Mouse (Mus musculus) hindbrain, embryonic 16.5 days (tissue): ENCODE measurements around the gene Oasl1. TPM values are rescaled to one million over a fixed set of nuclear protein-coding genes. Genes with fewer than 3 reads are reported as not detected.
"Not testable (repeated sequence)": the region's sequence is repeated elsewhere in the genome, so short reads cannot be mapped to it uniquely, and the experiment has no call there.

Experiments used
- ATAC-seq: fragments of 200-750 bp; cut with Nextera tagmentation; 2 replicates; pipeline ENCODE4 v1.8.0; 2017; ENCODE audit warnings: moderate TSS enrichment, moderate library complexity
- H3K27ac ChIP-seq: fragments of 300-500 bp; sonication (generic); 2 replicates; pipeline ENCODE4 v1.5.1; 2014; ENCODE audit warnings: low read depth, mild to moderate bottlenecking, control low read depth, low read length, moderate library complexity
- H3K27me3 ChIP-seq: fragments of 300-500 bp; sonication (generic); replicated peaks from 2 replicates; pipeline ENCODE4 v1.6.1; 2014; ENCODE audit warnings: low read length; ENCODE audit not compliant: control insufficient read depth, insufficient read depth
- H3K36me3 ChIP-seq: fragments of 300-500 bp; sonication (generic); 2 replicates; pipeline ENCODE4 v1.6.1; 2014; ENCODE audit warnings: mild to moderate bottlenecking, low read length, moderate library complexity, mixed read lengths; ENCODE audit not compliant: control insufficient read depth, insufficient read depth
- H3K4me1 ChIP-seq: fragments of 300-500 bp; sonication (generic); 2 replicates; pipeline ENCODE4 v1.6.1; 2014; ENCODE audit warnings: low read depth, low read length; ENCODE audit not compliant: control insufficient read depth, insufficient read depth
- H3K4me2 ChIP-seq: fragments of 300-500 bp; sonication (generic); 2 replicates; pipeline ENCODE4 v1.6.1; 2014; ENCODE audit warnings: mild to moderate bottlenecking, low read length, control low read depth, moderate library complexity
- H3K4me3 ChIP-seq: fragments of 300-500 bp; sonication (generic); 2 replicates; pipeline ENCODE4 v1.5.1; 2014; ENCODE audit warnings: mild to moderate bottlenecking, low read length, control low read depth, moderate library complexity
- H3K9ac ChIP-seq: fragments of 300-500 bp; sonication (generic); 2 replicates; pipeline ENCODE4 v1.6.1; 2014; ENCODE audit warnings: low read depth, mild to moderate bottlenecking, control low read depth, low read length, moderate library complexity
- H3K9me3 ChIP-seq: fragments of 300-500 bp; sonication (generic); 2 replicates; pipeline ENCODE4 v1.6.1; 2014; ENCODE audit warnings: mild to moderate bottlenecking, low read length, moderate library complexity; ENCODE audit not compliant: control insufficient read depth
- WGBS: fragments of 180-500 bp; shearing (Covaris S2); extraction: QIAGEN DNeasy Blood & Tissue Kit; methylation state at CpG from one replicate; pipeline ENCODE4 v1.1.7; 2014; 5-methylcytosine and 5-hydroxymethylcytosine counted together
- polyA plus RNA-seq: library from polyadenylated mRNA; unstranded; fragments of >200 nt; fragmentation: Nextera tagmentation; extraction: Ambion mirVana; gene quantifications from 2 replicates; pipeline ENCODE4 v1.2.1, GENCODE M21; 2015

Gene Oasl1
- polyA plus RNA-seq, 1 experiment from 2014 or later: 0.31 TPM

DNA sequence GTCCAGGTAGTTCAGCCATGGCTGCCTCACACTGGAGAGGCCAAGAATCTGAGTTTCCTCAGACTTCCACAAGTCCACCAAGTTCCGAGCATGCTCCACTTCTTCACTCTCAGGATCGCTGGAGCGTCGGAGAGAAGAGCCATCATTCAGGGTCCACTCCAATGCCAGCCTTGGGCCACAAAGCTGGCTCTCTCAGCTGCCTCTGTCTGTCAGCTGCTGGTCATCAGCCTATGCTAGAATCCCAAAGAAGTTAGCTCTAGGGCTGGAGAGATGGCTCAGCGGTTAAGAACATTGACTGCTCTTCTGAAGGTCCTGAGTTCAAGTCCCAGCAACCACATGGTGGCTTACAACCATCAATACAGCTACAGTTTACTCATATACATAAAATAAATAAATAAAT is 5.7 kb upstream of the Oasl1 start:
- H3K4me3 ChIP-seq, H3K27me3 ChIP-seq, H3K27ac ChIP-seq, H3K36me3 ChIP-seq, H3K4me2 ChIP-seq, H3K4me1 ChIP-seq, H3K9ac ChIP-seq, H3K9me3 ChIP-seq, ATAC-seq: not testable (repeated sequence)
- 89% methylated on average over 5 of the region's 5 CpGs for WGBS

- no peaks in the 10 kb centered on the region for H3K9me3 ChIP-seq
- H3K27me3 ChIP-seq: no peaks in the 10 kb centered on the region
- H3K4me3 ChIP-seq: no peak overlapping the region
- WGBS: 80% methylated on average over 19 of the region's 19 CpGs
- no peaks in the 10 kb centered on the region for H3K36me3 ChIP-seq
- H3K4me1 ChIP-seq: peaks cover 4% of the 10 kb centered on the region; the same call in 1 of the 2 replicates
- ATAC-seq: no peak
- no peak overlapping the region for H3K27ac ChIP-seq
- H3K4me2 ChIP-seq: no peak overlapping the region
- H3K9ac ChIP-seq: no peak overlapping the region
These were observed 1.3 kb upstream of the Oasl1 start for GRCm38 (mm10) chr5:114921551-114922365.

- ATAC-seq: no peak
- Histone ChIP-seq H3K4me3 (no peak overlapping the region), H3K4me2 (no peak overlapping the region), H3K4me1 (peaks cover 4% of the 10 kb centered on the region; the same call in 1 of the 2 replicates), H3K9me3 (no peaks in the 10 kb centered on the region), H3K27me3 (no peaks in the 10 kb centered on the region), H3K9ac (no peak overlapping the region), H3K27ac (no peak overlapping the region), H3K36me3 (no peaks in the 10 kb centered on the region)
- 68% methylated on average over 10 of the region's 10 CpGs for WGBS
These were observed 691 bp upstream of the Oasl1 start for GRCm38 (mm10) chr5:114922366-114922731.

GRCm38 (mm10) chr5:114926153-114926684 is 3.2 kb downstream of the Oasl1 start:
- H3K4me1 ChIP-seq: peaks cover 4% of the 10 kb centered on the region; the same call in 1 of the 2 replicates
- no peaks in the 10 kb centered on the region for H3K9me3 ChIP-seq
- no peak overlapping the region for H3K4me2 ChIP-seq
- no peaks in the 10 kb centered on the region for H3K36me3 ChIP-seq
- no peak overlapping the region for H3K27ac ChIP-seq
- no peak overlapping the region for H3K9ac ChIP-seq
- H3K4me3 ChIP-seq: no peak overlapping the region
- no peaks in the 10 kb centered on the region for H3K27me3 ChIP-seq
- no peak for ATAC-seq
- WGBS: 65% methylated on average over 1 of the region's 1 CpGs

GRCm38 (mm10) chr5:114926753-114927152 is 3.7 kb downstream of the Oasl1 start:
- H3K36me3 ChIP-seq: no peaks in the 10 kb centered on the region
- H3K9me3 ChIP-seq: no peaks in the 10 kb centered on the region
- peaks cover 4% of the 10 kb centered on the region; the same call in 1 of the 2 replicates for H3K4me1 ChIP-seq
- H3K9ac ChIP-seq: no peak overlapping the region
- WGBS: 86% methylated on average over 9 of the region's 9 CpGs
- H3K27ac ChIP-seq: no peak overlapping the region
- no peak overlapping the region for H3K4me3 ChIP-seq
- no peak for ATAC-seq
- H3K4me2 ChIP-seq: no peak overlapping the region
- H3K27me3 ChIP-seq: no peaks in the 10 kb centered on the region

DNA sequence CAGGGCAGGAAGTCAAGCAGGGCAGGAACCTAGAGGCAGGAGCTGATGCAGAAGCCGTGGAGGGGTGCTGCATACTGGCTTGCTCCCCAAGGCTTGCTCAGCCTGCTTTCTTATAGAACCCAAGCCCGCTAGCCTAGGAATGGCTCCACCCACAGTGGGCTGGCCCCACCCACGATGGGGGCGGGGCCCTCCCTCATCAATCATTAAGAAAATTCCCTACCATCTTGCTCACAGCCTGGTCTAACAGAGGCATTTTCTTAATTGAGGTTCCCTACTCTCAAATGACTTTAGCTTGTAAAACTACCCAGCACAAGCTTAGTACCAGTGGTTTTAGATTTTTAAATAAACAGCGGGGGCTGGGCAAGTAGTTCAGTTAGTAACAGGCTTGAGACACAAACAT is 8.6 kb downstream of the Oasl1 start:
- Histone ChIP-seq H3K9ac (no peak overlapping the region), H3K36me3 (no peaks in the 10 kb centered on the region), H3K4me3 (no peak overlapping the region), H3K9me3 (no peaks in the 10 kb centered on the region), H3K27ac (no peak overlapping the region), H3K4me2 (no peak overlapping the region), H3K4me1 (no peaks in the 10 kb centered on the region), H3K27me3 (no peaks in the 10 kb centered on the region)
- no peak for ATAC-seq
- WGBS: 61% methylated on average over 5 of the region's 5 CpGs

- no peak overlapping the region for H3K27ac ChIP-seq
- no peaks in the 10 kb centered on the region for H3K27me3 ChIP-seq
- no peak for ATAC-seq
- 81% methylated on average over 8 of the region's 8 CpGs for WGBS
- H3K4me3 ChIP-seq: no peak overlapping the region
- no peaks in the 10 kb centered on the region for H3K36me3 ChIP-seq
- no peak overlapping the region for H3K4me2 ChIP-seq
- no peaks in the 10 kb centered on the region for H3K4me1 ChIP-seq
- no peak overlapping the region for H3K9ac ChIP-seq
- H3K9me3 ChIP-seq: no peaks in the 10 kb centered on the region
These were observed 10.2 kb downstream of the Oasl1 start for GRCm38 (mm10) chr5:114933206-114933605.

- 0 out of 2 replicates have a peak, but pooled peaks have one; percentile 40 for ATAC-seq
These were observed 12.8 kb downstream of the Oasl1 start for GRCm38 (mm10) chr5:114935838-114936237.

DNA sequence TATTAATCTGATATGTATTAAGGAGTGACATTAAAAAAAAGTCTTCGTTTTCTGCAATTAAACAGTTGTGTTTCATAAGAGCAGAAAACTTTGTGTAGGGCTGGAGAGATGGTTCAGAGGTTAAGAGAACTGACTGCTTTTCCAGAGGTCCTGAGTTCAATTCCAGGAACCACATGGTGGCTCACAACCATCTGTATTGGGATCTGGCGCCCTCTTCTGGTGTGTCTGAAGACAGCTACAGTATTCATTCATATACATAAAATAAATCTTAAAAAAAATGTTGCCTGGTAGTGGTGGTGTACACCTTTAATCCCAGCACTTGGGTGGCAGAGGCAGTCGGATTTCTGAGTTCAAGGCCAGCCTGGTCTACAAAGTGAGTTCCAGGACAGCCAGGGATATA is 18.1 kb downstream of the Oasl1 start:
- H3K27ac ChIP-seq, H3K4me1 ChIP-seq, H3K9ac ChIP-seq, ATAC-seq, H3K36me3 ChIP-seq, H3K27me3 ChIP-seq, H3K4me3 ChIP-seq, H3K9me3 ChIP-seq, H3K4me2 ChIP-seq: not testable (repeated sequence)
- WGBS: 52% methylated on average over 3 of the region's 3 CpGs

More at GRCm38 (mm10) chr5:114935838-114936237, 12.8 kb downstream of the Oasl1 start:
- Histone ChIP-seq H3K27ac (no peak overlapping the region), H3K4me1 (no peaks in the 10 kb centered on the region), H3K9ac (no peak overlapping the region), H3K4me3 (no peak overlapping the region), H3K4me2 (no peak overlapping the region), H3K36me3 (no peaks in the 10 kb centered on the region), H3K9me3 (no peaks in the 10 kb centered on the region), H3K27me3 (no peaks in the 10 kb centered on the region)
- 12% methylated on average over 3 of the region's 3 CpGs for WGBS
